Mouse (Mus musculus) liver, adult 2 months (tissue): Measurements from ENCODE around the gene Zc3h14. TPM values are rescaled to one million over a fixed set of nuclear protein-coding genes. Genes with fewer than 3 reads are reported as not detected.

Source experiments
- DNase-seq: peaks from one replicate; pipeline ENCODE4 v3.0.0-alpha.2; 2011; ENCODE audit warnings: low read depth, low spot score; ENCODE audit errors: extremely low read depth
- H3K27ac ChIP-seq: fragments of 200-500 bp; replicated peaks from 2 replicates; pipeline ENCODE4 v1.5.1; 2012; ENCODE audit warnings: low read depth, mild to moderate bottlenecking, control low read depth, inconsistent platforms, low read length; ENCODE audit not compliant: insufficient read depth
- H3K27me3 ChIP-seq: fragments of 200-500 bp; 2 replicates; pipeline ENCODE4 v1.6.1; 2012; ENCODE audit warnings: mild to moderate bottlenecking, moderate library complexity, low read length, inconsistent platforms; ENCODE audit not compliant: control insufficient read depth, insufficient read depth
- H3K36me3 ChIP-seq: fragments of 200-500 bp; 2 replicates; pipeline ENCODE4 v1.6.1; 2012; ENCODE audit warnings: low read length, inconsistent platforms; ENCODE audit not compliant: control insufficient read depth, insufficient read depth
- H3K4me1 ChIP-seq: fragments of 200-500 bp; 2 replicates; pipeline ENCODE4 v1.6.1; 2011; ENCODE audit warnings: low read length; ENCODE audit not compliant: control insufficient read depth, insufficient read depth
- H3K4me3 ChIP-seq: fragments of 200-500 bp; 2 replicates; pipeline ENCODE4 v1.5.1; 2011; ENCODE audit warnings: low read depth, mild to moderate bottlenecking, control low read depth, low read length, moderate library complexity; ENCODE audit not compliant: insufficient read depth
- H3K79me2 ChIP-seq: fragments of 200-500 bp; 2 replicates; pipeline ENCODE4 v1.6.1; 2012; ENCODE audit warnings: inconsistent platforms, mild to moderate bottlenecking, low read length, moderate library complexity; ENCODE audit not compliant: control insufficient read depth, insufficient read depth
- H3K9ac ChIP-seq: fragments of 200-500 bp; 2 replicates; pipeline ENCODE4 v1.6.1; 2012; ENCODE audit warnings: low read depth, mild to moderate bottlenecking, control low read depth, inconsistent platforms, low read length
- CTCF ChIP-seq: fragments of 200-500 bp; IDR thresholded peaks from 2 replicates; pipeline ENCODE4 v1.5.1; 2011; ENCODE audit warnings: low read depth, low read length, control low read depth
- POLR2A ChIP-seq: fragments of 200-500 bp; IDR thresholded peaks from 2 replicates; pipeline ENCODE4 v1.6.1; 2011; ENCODE audit warnings: low read length, control low read depth; ENCODE audit not compliant: insufficient read depth; ENCODE audit errors: extremely low read depth
- WGBS: fragments of 180-500 bp; shearing (Covaris S2); methylation state at CpG from one replicate; pipeline ENCODE4 v1.1.7; 2018; 5-methylcytosine and 5-hydroxymethylcytosine counted together
- polyA plus RNA-seq: library from polyadenylated mRNA; depleted of rRNA; stranded (reverse); fragments of >200 nt; gene quantifications from 2 replicates; pipeline ENCODE4 v1.2.3, GENCODE M21; 2012
- total RNA-seq: library from RNA; depleted of rRNA; stranded (reverse); fragments of >200 nt; gene quantifications from 2 replicates; pipeline ENCODE4 v1.2.3, GENCODE M21; 2014

Gene Zc3h14
- total and polyA plus RNA-seq, 2 experiments: 21.9 to 53.7 TPM

GRCm38 (mm10) chr12:98745626-98746025, 1.1 kb upstream of the Zc3h14 start:
- Histone ChIP-seq H3K4me1 (peaks cover 8% of the 10 kb centered on the region), H3K27ac (peak overlapping the region; percentile 3; the same call in 1 of the 2 replicates), H3K27me3 (no peaks in the 10 kb centered on the region), H3K36me3 (no peaks in the 10 kb centered on the region), H3K79me2 (peaks cover 11% of the 10 kb centered on the region; the same call in 1 of the 2 replicates), H3K4me3 (no peak overlapping the region), H3K9ac (no peak overlapping the region)
- 65% methylated on average over 4 of the region's 4 CpGs for WGBS
- no peak for DNase-seq
- no peak for TF ChIP-seq POLR2A
- TF ChIP-seq CTCF: no peak

- TF ChIP-seq POLR2A: no peak
- peak; percentile 80 for TF ChIP-seq CTCF
- peak overlapping the region; percentile 3; the same call in 1 of the 2 replicates for H3K27ac ChIP-seq
- H3K4me1 ChIP-seq: peaks cover 7% of the 10 kb centered on the region
- 2% methylated on average over 2 of the region's 2 CpGs for WGBS
- peaks cover 12% of the 10 kb centered on the region; the same call in 1 of the 2 replicates for H3K79me2 ChIP-seq
- no peak overlapping the region for H3K4me3 ChIP-seq
- H3K36me3 ChIP-seq: no peaks in the 10 kb centered on the region
- DNase-seq: peak; percentile 91
- H3K27me3 ChIP-seq: no peaks in the 10 kb centered on the region
- no peak overlapping the region for H3K9ac ChIP-seq
Observed at GRCm38 (mm10) chr12:98746131-98746530, 633 bp upstream of the Zc3h14 start.

GRCm38 (mm10) chr12:98747380-98747753, 603 bp downstream of the Zc3h14 start:
- Histone ChIP-seq H3K36me3 (peaks cover 3% of the 10 kb centered on the region; the same call in 1 of the 2 replicates), H3K79me2 (peaks cover 12% of the 10 kb centered on the region; the same call in 1 of the 2 replicates), H3K27ac (peak overlapping the region; percentile 52), H3K4me3 (peak overlapping the region; percentile 90), H3K27me3 (no peaks in the 10 kb centered on the region), H3K9ac (peak overlapping the region; percentile 99), H3K4me1 (peaks cover 2% of the 10 kb centered on the region; the same call in 1 of the 2 replicates)
- peak; percentile 31 for DNase-seq
- WGBS: under 1% methylated on average over 13 of the region's 14 CpGs
- no peak for TF ChIP-seq POLR2A
- TF ChIP-seq CTCF: no peak

GRCm38 (mm10) chr12:98757636-98758035, 10.9 kb downstream of the Zc3h14 start:
- H3K27ac ChIP-seq: no peak overlapping the region
- peaks cover 3% of the 10 kb centered on the region; the same call in 1 of the 2 replicates for H3K79me2 ChIP-seq
- H3K27me3 ChIP-seq: no peaks in the 10 kb centered on the region
- H3K4me3 ChIP-seq: no peak overlapping the region
- H3K4me1 ChIP-seq: no peaks in the 10 kb centered on the region
- DNase-seq: no peak
- peaks cover 55% of the 10 kb centered on the region for H3K36me3 ChIP-seq
- TF ChIP-seq POLR2A (no peak), CTCF (no peak)
- no peak overlapping the region for H3K9ac ChIP-seq
- WGBS: 91% methylated on average over 6 of the region's 6 CpGs

- 96% methylated on average over 6 of the region's 6 CpGs for WGBS
- no peak for DNase-seq
- no peaks in the 10 kb centered on the region for H3K27me3 ChIP-seq
- no peak overlapping the region for H3K4me3 ChIP-seq
- no peak overlapping the region for H3K9ac ChIP-seq
- H3K4me1 ChIP-seq: no peaks in the 10 kb centered on the region
- H3K36me3 ChIP-seq: peaks cover 60% of the 10 kb centered on the region
- TF ChIP-seq CTCF (no peak), POLR2A (no peak)
- H3K79me2 ChIP-seq: no peaks in the 10 kb centered on the region; the same call in 1 of the 2 replicates
- no peak overlapping the region for H3K27ac ChIP-seq
Observed at GRCm38 (mm10) chr12:98759700-98760099, 12.9 kb downstream of the Zc3h14 start.

GRCm38 (mm10) chr12:98766241-98766640, 19.5 kb downstream of the Zc3h14 start:
- DNase-seq: no peak
- H3K36me3 ChIP-seq: peaks cover 58% of the 10 kb centered on the region
- WGBS: 76% methylated on average over 2 of the region's 2 CpGs

More at GRCm38 (mm10) chr12:98766241-98766640, 19.5 kb downstream of the Zc3h14 start:
- Histone ChIP-seq H3K27ac (no peak overlapping the region), H3K9ac (no peak overlapping the region), H3K4me1 (peaks cover 3% of the 10 kb centered on the region; the same call in 1 of the 2 replicates), H3K27me3 (no peaks in the 10 kb centered on the region), H3K79me2 (no peaks in the 10 kb centered on the region), H3K4me3 (no peak overlapping the region)
- TF ChIP-seq CTCF (no peak), POLR2A (no peak)
